Mouse (Mus musculus): ENCODE data around the gene Grin1.

Gene Grin1

GRCm38 (mm10) chr2:25318119-25318966 is 644 bp downstream of the Grin1 start:
- DNase-seq (ENCODE audit: low spot score in 2 of 2) = no peak

- DNase-seq (ENCODE audit: low spot score in 2 of 2) = no peak
Measured at GRCm38 (mm10) chr2:25311491-25311891, 7.5 kb downstream of the Grin1 start.

GRCm38 (mm10) chr2:25310969-25311368 is 8.0 kb downstream of the Grin1 start:
- no peak for DNase-seq (ENCODE audit: low spot score in 2 of 2)

GRCm38 (mm10) chr2:25310180-25310579 is 8.8 kb downstream of the Grin1 start:
- DNase-seq (ENCODE audit: low spot score in 2 of 2) = no peak

- DNase-seq (ENCODE audit: low spot score in 2 of 2) = no peak
Measured at GRCm38 (mm10) chr2:25305587-25306359, 13.2 kb downstream of the Grin1 start.

GRCm38 (mm10) chr2:25304657-25305541 is 14.1 kb downstream of the Grin1 start:
- DNase-seq (ENCODE audit: low spot score in 2 of 2) = no peak

GRCm38 (mm10) chr2:25303931-25304656 is 14.9 kb downstream of the Grin1 start:
- DNase-seq (ENCODE audit: low spot score in 2 of 2) = no peak

- DNase-seq (ENCODE audit: low spot score in 2 of 2) = no peak
Measured at GRCm38 (mm10) chr2:25303452-25303851, 15.5 kb downstream of the Grin1 start.

GRCm38 (mm10) chr2:25298046-25298445 is 20.9 kb downstream of the Grin1 start:
- no peak for DNase-seq (ENCODE audit: low spot score in 2 of 2)

GRCm38 (mm10) chr2:25297093-25297492 is 21.9 kb downstream of the Grin1 start:
- DNase-seq (ENCODE audit: low spot score in 2 of 2) = no peak

GRCm38 (mm10) chr2:25293706-25294105 is 25.3 kb downstream of the Grin1 start:
- DNase-seq (ENCODE audit: low spot score in 2 of 2) = no peak

- DNase-seq (ENCODE audit: low spot score in 2 of 2) = peak; percentile 64 to 69
Measured at GRCm38 (mm10) chr2:25292856-25293255, 26.1 kb downstream of the Grin1 start.

- DNase-seq (ENCODE audit: low spot score in 2 of 2) = no peak
Measured at GRCm38 (mm10) chr2:25292054-25292544, 26.9 kb downstream of the Grin1 start.

GRCm38 (mm10) chr2:25291184-25292053 is 27.6 kb downstream of the Grin1 start:
- DNase-seq (ENCODE audit: low spot score in 2 of 2) = peak in 1 of 2 experiments; percentile 21

- no peak for DNase-seq (ENCODE audit: low spot score in 2 of 2)
Measured at GRCm38 (mm10) chr2:25290816-25291130, 28.2 kb downstream of the Grin1 start.

- DNase-seq (ENCODE audit: low spot score in 2 of 2) = peak in 1 of 2 experiments; percentile 22
Measured at GRCm38 (mm10) chr2:25290101-25290815, 28.7 kb downstream of the Grin1 start.

GRCm38 (mm10) chr2:25289651-25290050 is 29.3 kb downstream of the Grin1 start, which contains the start of gene Lrrc26:
Lrrc26 (plus strand) TSS chr2:25289915.
- peak; percentile 47 to 51 for DNase-seq (ENCODE audit: low spot score in 2 of 2)

GRCm38 (mm10) chr2:25288734-25289345 is 30.1 kb downstream of the Grin1 start:
- DNase-seq (ENCODE audit: low spot score in 2 of 2) = no peak

Measured in urinary bladder, postnatal 36 days (tissue).